Mouse (Mus musculus) kidney, embryonic 14.5 days (tissue): ENCODE data around the gene Lbhd1. TPM values are rescaled to one million over a fixed set of nuclear protein-coding genes. Genes with fewer than 3 reads are reported as not detected.

ENCODE experiments used
- ATAC-seq: fragments of 200-750 bp; cut with Nextera tagmentation; 2 replicates; pipeline ENCODE4 v1.8.0; 2017; ENCODE audit warnings: moderate number of reproducible peaks, mild to moderate bottlenecking, moderate TSS enrichment, moderate library complexity; ENCODE audit not compliant: low FRiP score, low TSS enrichment
- H3K27ac ChIP-seq: fragments of 300-500 bp; sonication (generic); 2 replicates; pipeline ENCODE4 v1.5.1; 2014; ENCODE audit warnings: low read depth, mild to moderate bottlenecking, low read length, moderate library complexity, mixed read lengths
- H3K27me3 ChIP-seq: fragments of 300-500 bp; sonication (generic); 2 replicates; pipeline ENCODE4 v1.6.1; 2014; ENCODE audit warnings: mild to moderate bottlenecking, low read length; ENCODE audit not compliant: control insufficient read depth, insufficient read depth
- H3K36me3 ChIP-seq: fragments of 300-500 bp; sonication (generic); 2 replicates; pipeline ENCODE4 v1.6.1; 2014; ENCODE audit warnings: low read length, mixed read lengths; ENCODE audit not compliant: control insufficient read depth, insufficient read depth
- H3K4me1 ChIP-seq: fragments of 300-500 bp; sonication (generic); 2 replicates; pipeline ENCODE4 v1.6.1; 2014; ENCODE audit warnings: low read length, mixed read lengths; ENCODE audit not compliant: control insufficient read depth, insufficient read depth
- H3K4me2 ChIP-seq: fragments of 300-500 bp; sonication (generic); replicated peaks from 2 replicates; pipeline ENCODE4 v1.6.1; 2014; ENCODE audit warnings: low read depth, mild to moderate bottlenecking, low read length
- H3K4me3 ChIP-seq: fragments of 300-500 bp; sonication (generic); 2 replicates; pipeline ENCODE4 v1.5.1; 2014; ENCODE audit warnings: mild to moderate bottlenecking, low read length
- H3K9ac ChIP-seq: fragments of 300-500 bp; sonication (generic); 2 replicates; pipeline ENCODE4 v1.6.1; 2014; ENCODE audit warnings: low read depth, mild to moderate bottlenecking, low read length, moderate library complexity
- H3K9me3 ChIP-seq: fragments of 300-500 bp; sonication (generic); 2 replicates; pipeline ENCODE4 v1.6.1; 2016; ENCODE audit warnings: low read length; ENCODE audit not compliant: control insufficient read depth
- WGBS: fragments of 180-500 bp; shearing (Covaris S2); extraction: QIAGEN DNeasy Blood & Tissue Kit; methylation state at CpG from one replicate; pipeline ENCODE4 v1.1.7; 2014; 5-methylcytosine and 5-hydroxymethylcytosine counted together
- polyA plus RNA-seq: library from polyadenylated mRNA; unstranded; fragments of >200 nt; fragmentation: Nextera tagmentation; extraction: Ambion mirVana; gene quantifications from 2 replicates; pipeline ENCODE4 v1.2.1, GENCODE M21; 2014

Lbhd1 gene
- polyA plus RNA-seq, 1 experiment from 2014 or later: 98.0 TPM

DNA sequence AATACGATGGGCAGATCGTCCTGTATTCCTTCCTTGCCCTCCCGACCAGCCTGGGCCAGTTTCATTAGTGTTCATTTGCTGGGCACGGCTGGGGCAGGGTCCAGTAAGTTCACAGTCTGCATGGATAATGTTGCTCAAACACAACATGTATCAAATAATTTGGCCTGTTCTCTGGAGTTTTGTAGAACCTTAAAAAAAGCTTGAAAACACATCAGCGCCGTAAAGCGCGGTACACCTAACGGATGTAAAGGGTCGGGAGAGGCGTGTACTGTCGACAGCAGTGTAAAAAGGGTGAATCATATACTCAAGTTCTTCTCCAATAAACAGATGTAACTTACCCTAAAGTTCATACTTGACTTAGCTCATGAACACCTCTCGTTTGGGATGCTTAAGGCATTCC lies 15.0 kb downstream of the Lbhd1 start:
- peak overlapping the region; percentile 82 for H3K27ac ChIP-seq
- peak overlapping the region; percentile 75 for H3K4me3 ChIP-seq
- peaks cover 18% of the 10 kb centered on the region for H3K4me1 ChIP-seq
- H3K36me3 ChIP-seq: peaks cover 41% of the 10 kb centered on the region
- peak overlapping the region; percentile 81 for H3K4me2 ChIP-seq
- no peak for ATAC-seq
- no peaks in the 10 kb centered on the region for H3K27me3 ChIP-seq
- peak overlapping the region; percentile 91 for H3K9ac ChIP-seq
- no peaks in the 10 kb centered on the region for H3K9me3 ChIP-seq
- WGBS: 8% methylated on average over 13 of the region's 13 CpGs

- H3K27ac ChIP-seq: no peak overlapping the region
- 37% methylated on average over 3 of the region's 3 CpGs for WGBS
Measured at GRCm38 (mm10) chr19:8899079-8899478, 15.5 kb downstream of the Lbhd1 start.

GRCm38 (mm10) chr19:8903412-8903811 lies 19.9 kb downstream of the Lbhd1 start:
- no peaks in the 10 kb centered on the region for H3K9me3 ChIP-seq
- no peaks in the 10 kb centered on the region for H3K27me3 ChIP-seq
- no peak overlapping the region for H3K4me2 ChIP-seq
- peaks cover 65% of the 10 kb centered on the region for H3K36me3 ChIP-seq
- 95% methylated on average over 5 of the region's 5 CpGs for WGBS
- no peak overlapping the region for H3K9ac ChIP-seq
- no peak for ATAC-seq
- H3K4me3 ChIP-seq: no peak overlapping the region
- peaks cover 5% of the 10 kb centered on the region for H3K4me1 ChIP-seq
- H3K27ac ChIP-seq: no peak overlapping the region

More at GRCm38 (mm10) chr19:8899079-8899478, 15.5 kb downstream of the Lbhd1 start:
- H3K4me1 ChIP-seq: peaks cover 15% of the 10 kb centered on the region
- H3K27me3 ChIP-seq: no peaks in the 10 kb centered on the region
- peaks cover 45% of the 10 kb centered on the region for H3K36me3 ChIP-seq
- H3K4me3 ChIP-seq: peak overlapping the region; percentile 75
- peak overlapping the region; percentile 81 for H3K4me2 ChIP-seq
- H3K9ac ChIP-seq: peak overlapping the region; percentile 91
- no peaks in the 10 kb centered on the region for H3K9me3 ChIP-seq
- ATAC-seq: no peak

- ATAC-seq: no peak
- peaks cover 97% of the 10 kb centered on the region for H3K36me3 ChIP-seq
- H3K27me3 ChIP-seq: no peaks in the 10 kb centered on the region
- H3K4me2 ChIP-seq: no peak overlapping the region
- no peak overlapping the region for H3K27ac ChIP-seq
- 85% methylated on average over 6 of the region's 6 CpGs for WGBS
- H3K4me1 ChIP-seq: no peaks in the 10 kb centered on the region
- H3K9me3 ChIP-seq: no peaks in the 10 kb centered on the region
- H3K4me3 ChIP-seq: no peak overlapping the region
- H3K9ac ChIP-seq: no peak overlapping the region
Measured at GRCm38 (mm10) chr19:8908531-8908930, 25.0 kb downstream of the Lbhd1 start.

DNA sequence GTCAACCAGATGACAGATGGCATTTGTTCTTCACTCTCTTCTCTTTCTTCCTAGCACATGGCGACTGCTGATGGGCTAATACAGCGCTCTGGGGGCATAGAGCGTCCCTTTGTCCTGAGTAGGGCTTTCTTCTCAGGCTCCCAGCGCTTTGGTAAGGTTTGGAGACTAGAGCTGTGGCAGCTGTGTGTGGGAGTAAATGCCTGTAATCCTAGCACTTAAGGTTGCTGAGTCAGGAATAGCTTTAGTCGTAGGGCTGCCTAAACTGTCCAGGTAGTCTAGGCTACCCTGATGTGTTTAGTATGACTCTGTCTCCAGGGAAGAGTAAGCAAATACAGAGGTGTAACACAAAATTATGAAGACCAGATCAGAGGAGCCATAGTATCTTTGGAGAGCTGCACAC lies 28.3 kb downstream of the Lbhd1 start:
- no peak for ATAC-seq
- no peak overlapping the region for H3K27ac ChIP-seq
- no peak overlapping the region for H3K4me2 ChIP-seq
- H3K27me3 ChIP-seq: no peaks in the 10 kb centered on the region
- WGBS: 88% methylated on average over 5 of the region's 5 CpGs
- H3K9me3 ChIP-seq: no peaks in the 10 kb centered on the region
- no peak overlapping the region for H3K9ac ChIP-seq
- H3K36me3 ChIP-seq: peaks cover 100% of the 10 kb centered on the region
- H3K4me1 ChIP-seq: no peaks in the 10 kb centered on the region
- H3K4me3 ChIP-seq: no peak overlapping the region

GRCm38 (mm10) chr19:8914212-8914611 lies 30.7 kb downstream of the Lbhd1 start:
- H3K36me3 ChIP-seq: peaks cover 80% of the 10 kb centered on the region
- no peak overlapping the region for H3K4me2 ChIP-seq
- H3K4me1 ChIP-seq: no peaks in the 10 kb centered on the region
- ATAC-seq: no peak
- 97% methylated on average over 3 of the region's 3 CpGs for WGBS
- no peak overlapping the region for H3K4me3 ChIP-seq
- H3K9ac ChIP-seq: no peak overlapping the region
- no peaks in the 10 kb centered on the region for H3K27me3 ChIP-seq
- no peaks in the 10 kb centered on the region for H3K9me3 ChIP-seq
- no peak overlapping the region for H3K27ac ChIP-seq

DNA sequence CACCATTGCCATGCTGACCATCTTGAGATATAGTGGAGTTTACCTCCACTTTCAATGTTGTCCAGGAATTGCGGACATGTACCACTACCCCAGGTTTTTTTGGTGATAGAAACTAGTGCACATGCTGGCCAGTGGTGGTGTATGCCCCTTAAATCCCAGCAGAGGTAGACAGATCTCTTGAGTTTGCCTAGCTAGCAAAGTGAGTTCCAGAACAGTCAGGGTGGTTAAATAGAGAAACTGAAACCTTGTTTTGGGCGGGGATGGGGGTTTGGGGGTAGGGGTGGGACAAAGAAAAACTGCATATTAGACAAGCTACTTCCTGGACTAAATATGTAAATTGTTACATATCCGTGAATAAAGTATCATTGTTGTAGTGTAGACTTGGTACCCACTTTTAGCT lies 35.5 kb downstream of the Lbhd1 start:
- Histone ChIP-seq H3K9me3 (no peaks in the 10 kb centered on the region), H3K27ac (no peak overlapping the region), H3K36me3 (peaks cover 36% of the 10 kb centered on the region), H3K9ac (no peak overlapping the region), H3K27me3 (no peaks in the 10 kb centered on the region), H3K4me1 (peaks cover 10% of the 10 kb centered on the region; the same call in 1 of the 2 replicates), H3K4me2 (no peak overlapping the region), H3K4me3 (no peak overlapping the region)
- no peak for ATAC-seq
- WGBS: 96% methylated on average over 3 of the region's 3 CpGs

- no peak; the same call in 1 of the 2 replicates for ATAC-seq
- peak overlapping the region; percentile 68 for H3K4me2 ChIP-seq
- 63% methylated on average over 6 of the region's 6 CpGs for WGBS
- H3K9ac ChIP-seq: peak overlapping the region; percentile 68; the same call in 1 of the 2 replicates
- peak overlapping the region; percentile 72; the same call in 1 of the 2 replicates for H3K4me3 ChIP-seq
- H3K36me3 ChIP-seq: peaks cover 32% of the 10 kb centered on the region
- peak overlapping the region; percentile 82 for H3K27ac ChIP-seq
- peaks cover 10% of the 10 kb centered on the region; the same call in 1 of the 2 replicates for H3K4me1 ChIP-seq
- no peaks in the 10 kb centered on the region for H3K9me3 ChIP-seq
- H3K27me3 ChIP-seq: no peaks in the 10 kb centered on the region
Measured at GRCm38 (mm10) chr19:8919684-8920072, 36.1 kb downstream of the Lbhd1 start.

GRCm38 (mm10) chr19:8920073-8920736 lies 36.7 kb downstream of the Lbhd1 start, which contains the start of gene B3gat3:
TSS of gene B3gat3 (plus strand) at chr19:8920374.
- Histone ChIP-seq H3K4me3 (peak within 1 kb of the TSS; percentile 72), H3K4me2 (peak within 1 kb of the TSS; percentile 68), H3K27ac (peak within 1 kb of the TSS; percentile 82), H3K4me1 (peaks cover 10% of the 10 kb centered on the region; the same call in 1 of the 2 replicates), H3K9ac (peak within 1 kb of the TSS; percentile 68), H3K27me3 (no peaks in the 10 kb centered on the region), H3K9me3 (no peaks in the 10 kb centered on the region), H3K36me3 (peaks cover 27% of the 10 kb centered on the region)
- peak; percentile 98 for ATAC-seq
- 2% methylated on average over 47 of the region's 50 CpGs for WGBS
